ENCODE assay signal across 8 mouse cellular contexts in the genomic region with DNA sequence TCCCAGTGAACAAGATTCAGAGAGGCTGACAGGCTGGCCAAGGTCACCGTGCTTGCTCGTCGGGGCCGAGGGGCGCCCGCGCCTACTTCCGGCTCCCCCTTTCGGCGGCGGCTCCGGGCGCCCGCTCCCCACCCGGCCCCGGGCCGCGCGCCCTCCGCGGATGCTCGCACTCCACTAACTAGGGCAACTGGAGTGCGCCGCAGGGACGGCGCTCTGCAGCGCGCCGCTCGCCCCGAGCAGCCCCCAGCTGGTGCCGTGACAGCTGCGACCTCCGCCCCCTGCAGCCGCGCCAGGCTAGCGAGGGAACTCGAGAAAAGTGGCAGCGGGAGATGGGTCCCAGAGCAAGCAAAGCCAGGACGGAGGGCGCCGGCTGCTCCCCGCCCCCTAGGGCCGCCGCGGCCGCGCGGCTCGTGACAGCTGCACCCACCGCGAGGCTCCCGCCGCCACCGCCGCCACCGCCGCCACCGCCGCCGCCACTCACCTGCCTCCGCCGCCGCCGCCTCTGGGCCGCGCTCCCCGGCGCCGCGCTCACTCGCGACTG. TPM values are rescaled to one million over a fixed set of nuclear protein-coding genes. Genes with fewer than 3 reads are reported as not detected.
DNase-seq lines count a peak whose midpoint lies in the region; ATAC-seq and TF ChIP-seq lines count a peak whose summit lies in the region.

No protein-coding gene starts in this region.

- peak overlapping the region; percentile 99 for H3K27ac ChIP-seq in MEL (ENCODE audit: control insufficient read depth, low read depth, low read length)
- peak overlapping the region; percentile 69 for H3K27ac ChIP-seq in cerebellum, adult 2 months (ENCODE audit: insufficient read depth, low read length)
- peak overlapping the region; percentile 98 for H3K27ac ChIP-seq in hindbrain, embryonic 13.5 days

- H3K4me3 ChIP-seq in MEL (ENCODE audit: control insufficient read depth in 1 of 2, insufficient read depth in 1 of 2, low read depth in 2 of 2, low read length in 2 of 2) = peak overlapping the region; percentile 83 to 100
- H3K4me3 ChIP-seq in cerebellum, adult 2 months (replicated peaks; ENCODE audit: insufficient read depth, low read depth, low read length) = peak overlapping the region; percentile 90
- peak overlapping the region; percentile 94 for H3K4me3 ChIP-seq in hindbrain, embryonic 13.5 days

- H3K4me2 ChIP-seq in hindbrain, embryonic 13.5 days = peak overlapping the region; percentile 85

- no peaks in the 10 kb centered on the region for H3K27me3 ChIP-seq in MEL (ENCODE audit: control insufficient read depth in 1 of 2, insufficient read depth in 2 of 2, low read length in 2 of 2)
- H3K27me3 ChIP-seq in cerebellum, adult 2 months (ENCODE audit: control insufficient read depth, insufficient read depth, low read length) = no peaks in the 10 kb centered on the region
- no peaks in the 10 kb centered on the region for H3K27me3 ChIP-seq in hindbrain, embryonic 13.5 days

- no peak for TF ChIP-seq POLR2A in MEL (IDR thresholded peaks at IDR 0.05; ENCODE audit: control insufficient read depth in 1 of 2, insufficient read depth in 1 of 2, low read depth in 1 of 2, low read length in 2 of 2, poor library complexity in 1 of 2)
- TF ChIP-seq POLR2A in cerebellum, adult 2 months (IDR thresholded peaks at IDR 0.05; ENCODE audit: borderline replicate concordance, insufficient read depth, low read length) = no peak

- peaks cover 10 to 13% of the 10 kb centered on the region in 2 experiments for H3K36me3 ChIP-seq in MEL (ENCODE audit: control insufficient read depth in 1 of 2, insufficient read depth in 2 of 2, low read length in 2 of 2)
- no peaks in the 10 kb centered on the region for H3K36me3 ChIP-seq in hindbrain, embryonic 13.5 days

- intact Hi-C loops in left cerebral cortex, postnatal 14 days (cut with DNase I) = loop anchor here (2.0 to 10.0 kb wide), 2 partner anchors 72 to 212 kb away; no protein-coding TSS in a partner anchor

- no peak for TF ChIP-seq CTCF in MEL (IDR thresholded peaks at IDR 0.05 in 2 of 3, conservative IDR thresholded peaks at IDR 0.05 in 1 of 3; ENCODE audit: control insufficient read depth in 1 of 3, insufficient read depth in 1 of 3, low read depth in 2 of 3, low read length in 3 of 3, poor library complexity in 1 of 3, severe bottlenecking in 1 of 3)
- no peak for TF ChIP-seq CTCF in cerebellum, adult 2 months (IDR thresholded peaks at IDR 0.05; ENCODE audit: borderline replicate concordance, insufficient read depth, low read depth, low read length)

- H3K9ac ChIP-seq in MEL (ENCODE audit: control insufficient read depth, low read depth, low read length, poor library complexity, severe bottlenecking) = peak overlapping the region; percentile 100
- H3K9ac ChIP-seq in hindbrain, embryonic 13.5 days = peak overlapping the region; percentile 97

- no peak for TF ChIP-seq EP300 in MEL (IDR thresholded peaks at IDR 0.05; ENCODE audit: low read depth in 1 of 2, low read length in 2 of 2)

- peak; percentile 88 for ATAC-seq in hindbrain, embryonic 13.5 days (ENCODE audit: low FRiP score)
- ATAC-seq in megakaryocyte progenitor cell, adult 5-6 weeks (replicated peaks; ENCODE audit: poor library complexity) = peak; percentile 33

- peaks cover 0 to 8% of the 10 kb centered on the region in 2 experiments; a peak in 1 of 4 replicates for H3K4me1 ChIP-seq in MEL (ENCODE audit: control insufficient read depth in 1 of 2, insufficient read depth in 2 of 2, low read length in 2 of 2)
- H3K4me1 ChIP-seq in cerebellum, adult 2 months (ENCODE audit: control insufficient read depth, insufficient read depth, low read length) = 0 out of 2 replicates have a peak, but pooled peaks cover 3% of the 10 kb centered on the region
- H3K4me1 ChIP-seq in hindbrain, embryonic 13.5 days (replicated peaks) = peaks cover 30% of the 10 kb centered on the region

- WGBS in cerebellum, adult 2 months = 4% methylated on average over 72 of the region's 73 CpGs
- under 1% methylated on average over 38 of the region's 73 CpGs for WGBS in hindbrain, embryonic 13.5 days

- peaks cover 53% of the 10 kb centered on the region for H3K79me2 ChIP-seq in MEL (ENCODE audit: control insufficient read depth, insufficient read depth, low read length, poor library complexity)

- no peaks in the 10 kb centered on the region for H3K9me3 ChIP-seq in MEL (replicated peaks; ENCODE audit: insufficient read depth, low read length)
- no peaks in the 10 kb centered on the region for H3K9me3 ChIP-seq in hindbrain, embryonic 13.5 days

- DNase-seq in MEL (ENCODE audit: low read depth, low spot score) = peak; percentile 50
- DNase-seq in cerebellum, adult 2 months = peak; percentile 59 to 69
- peak; percentile 38 to 58 for DNase-seq in frontal cortex, postnatal 10 days (ENCODE audit: low spot score in 2 of 2)
- DNase-seq in left cerebral cortex, postnatal 14 days (ENCODE audit: low spot score in 2 of 2) = peak; percentile 29 to 52
- DNase-seq in right cerebral cortex, postnatal 14 days = peak; percentile 51
- DNase-seq in urinary bladder, postnatal 4 days (ENCODE audit: low spot score in 2 of 2) = peak; percentile 46 to 62

- TF ChIP-seq RAD21 in MEL (IDR thresholded peaks at IDR 0.05; ENCODE audit: low read depth, low read length) = no peak

TF ChIP-seq in MEL, 35 proteins besides CTCF, POLR2A, EP300 and RAD21:
- TF ChIP-seq RCOR1 (IDR thresholded peaks at IDR 0.05; ENCODE audit: low read depth, low read length) (no peak), SIN3A (IDR thresholded peaks at IDR 0.05; ENCODE audit: low read length) (peak; percentile 51), POLR2AphosphoS2 (IDR thresholded peaks at IDR 0.05; ENCODE audit: low read length) (0 out of 2 replicates have a peak, but pooled peaks have one; percentile 4), UBTF (IDR thresholded peaks at IDR 0.05; ENCODE audit: borderline replicate concordance, insufficient read depth, low read depth, low read length) (peak; percentile 82; the same call in 1 of the 2 replicates)

RNA-seq across cellular contexts. Expression of a gene that starts 0.6 kb away (rescaled TPM):
- total RNA-seq in MEL (2012; rRNA removed) = 45.0 and 48.4 TPM in 2 replicates
- polyA plus RNA-seq in MEL (2012; ENCODE audit: insufficient read depth in 1 of 2, insufficient read length in 2 of 2, low read depth in 1 of 2, low replicate concordance in 2 of 2, missing spikeins in 1 of 2) = 10 to 100 TPM; 36.0 to 65.0 TPM
- 60.6 and 62.5 TPM in 2 replicates for polyA plus RNA-seq in cerebellum, adult 2 months (2012; rRNA removed)
- polyA plus RNA-seq in hindbrain, embryonic 13.5 days (2015; fragmentation: Nextera tagmentation; extraction: Ambion mirVana) = 10.3 and 11.5 TPM in 2 replicates
- 10 to 100 TPM; 92.0 to 95.0 TPM for total RNA-seq in left cerebral cortex, postnatal 14 days (2021)
- 27.6 and 28.0 TPM in 2 replicates for total RNA-seq in megakaryocyte progenitor cell, adult 5-6 weeks (2015)
- 6.7 and 11.0 TPM in 2 replicates for total RNA-seq in megakaryocyte progenitor cell, adult 5-6 weeks (2017)

Comparison
In these comparisons a context has a peak if more than half of its experiments do, and no peak if none do; other contexts are left out.
1. Peak in every context shown above with its lines: DNase-seq, ATAC-seq, H3K4me3 ChIP-seq and H3K27ac ChIP-seq.